In the genomic region with DNA sequence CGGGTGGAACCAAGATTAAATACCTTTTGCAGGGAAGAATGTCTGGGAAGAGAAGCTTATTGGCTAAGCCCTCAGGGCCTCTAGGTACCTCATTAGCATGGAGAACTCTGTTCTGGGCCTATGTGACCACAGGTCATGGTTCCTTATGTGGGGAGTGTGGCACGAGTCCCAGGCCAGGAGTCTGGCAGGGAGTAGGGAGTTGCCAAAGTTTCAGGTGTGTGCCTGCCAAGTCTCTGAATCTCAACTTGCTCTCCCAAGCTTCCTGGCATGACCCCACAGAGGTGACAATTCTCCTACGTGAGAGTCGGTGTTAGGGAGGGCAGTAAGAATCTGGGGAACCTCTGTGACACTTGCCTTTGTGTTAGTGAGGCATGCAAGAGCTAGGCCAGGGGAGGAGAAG, we compare ENCODE assay signal across 17 mouse cellular contexts. TPM values are rescaled to one million over a fixed set of nuclear protein-coding genes. Genes with fewer than 3 reads are reported as not detected.
DNase-seq lines count a peak whose midpoint lies in the region; ATAC-seq lines count a peak whose summit lies in the region.
"Had no signal": no experiment of that assay in that cellular context is flagged by ENCODE, and none has a peak within 500 bp of the region (broad histone marks: within the 10 kb centered on the region; RNA-seq: fewer than 3 reads in every experiment).

No protein-coding gene starts in this region.

- H3K36me3 ChIP-seq in heart, embryonic 16.5 days (ENCODE audit: control insufficient read depth, insufficient read depth), result no peaks in the 10 kb centered on the region
- H3K36me3 ChIP-seq in kidney, embryonic 16.5 days (ENCODE audit: insufficient read depth, low read length), result no peaks in the 10 kb centered on the region
- H3K36me3 ChIP-seq: embryonic facial prominence, embryonic 10.5 days; forebrain, embryonic 10.5 days; forebrain, embryonic 15.5 days; heart, embryonic 15.5 days; hindbrain, embryonic 15.5 days had no signal

- H3K9me3 ChIP-seq in heart, embryonic 16.5 days (replicated peaks; ENCODE audit: control insufficient read depth, low read length), result peaks cover 3% of the 10 kb centered on the region; the same call in 1 of the 2 replicates
- H3K9me3 ChIP-seq in kidney, embryonic 16.5 days (ENCODE audit: low read length), result no peaks in the 10 kb centered on the region
- H3K9me3 ChIP-seq: embryonic facial prominence, embryonic 10.5 days; forebrain, embryonic 10.5 days; forebrain, embryonic 15.5 days; heart, embryonic 15.5 days; hindbrain, embryonic 15.5 days had no signal

- no peak for DNase-seq in heart, postnatal 25 days (ENCODE audit: low spot score)
- peak; percentile 22 for DNase-seq in kidney, adult 9 months
- DNase-seq in adipocyte (ENCODE audit: low spot score), result peak; percentile 16
- peak; percentile 33 for DNase-seq in fat pad, adult 2 months (ENCODE audit: extremely low read depth, low read depth, low spot score)
- DNase-seq: adrenal gland, postnatal 36 days; cerebellum, adult 2 months; cerebellum, postnatal 10 days; gastrocnemius, postnatal 36 days; heart, adult 11 months had no signal

- 64% methylated on average over 4 of the region's 4 CpGs for WGBS in heart, embryonic 16.5 days
- 76% methylated on average over 4 of the region's 4 CpGs for WGBS in kidney, embryonic 16.5 days

- no peak overlapping the region for H3K4me3 ChIP-seq in heart, embryonic 16.5 days (ENCODE audit: low read length)
- no peak overlapping the region for H3K4me3 ChIP-seq in kidney, embryonic 16.5 days (ENCODE audit: low read length)
- H3K4me3 ChIP-seq: embryonic facial prominence, embryonic 10.5 days; forebrain, embryonic 10.5 days; forebrain, embryonic 15.5 days; heart, embryonic 15.5 days; hindbrain, embryonic 15.5 days had no signal

- intact Hi-C loops in heart, postnatal 25 days (cut with DNase I), result no loop called here

- H3K9ac ChIP-seq in heart, embryonic 16.5 days (ENCODE audit: low read length), result no peak overlapping the region
- H3K9ac ChIP-seq in kidney, embryonic 16.5 days (replicated peaks; ENCODE audit: low read length), result no peak overlapping the region
- H3K9ac ChIP-seq: forebrain, embryonic 15.5 days; heart, embryonic 15.5 days; hindbrain, embryonic 15.5 days had no signal

- H3K4me1 ChIP-seq in heart, embryonic 16.5 days (ENCODE audit: control insufficient read depth, insufficient read depth, low read length), result peaks cover 25% of the 10 kb centered on the region
- H3K4me1 ChIP-seq in kidney, embryonic 16.5 days (ENCODE audit: insufficient read depth, low read length), result peaks cover 6% of the 10 kb centered on the region
- H3K4me1 ChIP-seq: forebrain, embryonic 15.5 days; hindbrain, embryonic 15.5 days had no signal

- no peak for ATAC-seq in heart, embryonic 16.5 days (replicated peaks; ENCODE audit: extremely low read depth, insufficient read depth, low FRiP score)
- ATAC-seq in kidney, embryonic 16.5 days (ENCODE audit: low FRiP score, low TSS enrichment), result no peak
- ATAC-seq: forebrain, embryonic 15.5 days had no signal

- H3K4me2 ChIP-seq in heart, embryonic 16.5 days (ENCODE audit: low read depth, low read length), result no peak overlapping the region
- H3K4me2 ChIP-seq in kidney, embryonic 16.5 days (replicated peaks; ENCODE audit: low read depth, low read length), result no peak overlapping the region
- H3K4me2 ChIP-seq: forebrain, embryonic 15.5 days; heart, embryonic 11.5 days; heart, embryonic 15.5 days; hindbrain, embryonic 15.5 days had no signal

- H3K27me3 ChIP-seq in heart, embryonic 16.5 days (ENCODE audit: control insufficient read depth, insufficient read depth, low read length), result no peaks in the 10 kb centered on the region
- H3K27me3 ChIP-seq in kidney, embryonic 16.5 days (ENCODE audit: insufficient read depth, low read length), result no peaks in the 10 kb centered on the region
- H3K27me3 ChIP-seq: forebrain, embryonic 15.5 days; heart, embryonic 15.5 days; hindbrain, embryonic 15.5 days had no signal

- H3K27ac ChIP-seq in heart, embryonic 16.5 days (ENCODE audit: low read length), result peak overlapping the region; percentile 35; the same call in 1 of the 2 replicates
- H3K27ac ChIP-seq in kidney, embryonic 16.5 days (ENCODE audit: low read length), result no peak overlapping the region
- H3K27ac ChIP-seq: embryonic facial prominence, embryonic 10.5 days; forebrain, embryonic 10.5 days; forebrain, embryonic 15.5 days; hindbrain, embryonic 15.5 days had no signal

RNA-seq across cellular contexts. Expression of gene Blm, which starts 22.2 kb away (rescaled TPM):
- 14.5 and 15.3 TPM in 2 replicates for polyA plus RNA-seq in heart, embryonic 16.5 days (2015; fragmentation: Nextera tagmentation; extraction: Ambion mirVana)
- total RNA-seq in heart, postnatal 25 days (2021), result 1 to 10 TPM; 1.5 to 2.0 TPM
- polyA plus RNA-seq in kidney, embryonic 16.5 days (2015; fragmentation: Nextera tagmentation; extraction: Ambion mirVana), result 21.7 and 25.2 TPM in 2 replicates
